Mouse (Mus musculus) intestine, embryonic 16.5 days (tissue): ENCODE results near the gene Mbnl2. TPM values are rescaled to one million over a fixed set of nuclear protein-coding genes. Genes with fewer than 3 reads are reported as not detected.
A peak's percentile ranks its signal among the peaks of the same experiment; 100 is the strongest.

Source experiments
- ATAC-seq: fragments of 200-750 bp; cut with Nextera tagmentation; 2 replicates; pipeline ENCODE4 v1.8.0; 2017; ENCODE audit warnings: moderate TSS enrichment, moderate library complexity
- H3K27ac ChIP-seq: fragments of 300-500 bp; sonication (generic); 2 replicates; pipeline ENCODE4 v1.5.1; 2014; ENCODE audit warnings: mild to moderate bottlenecking, low read length
- H3K27me3 ChIP-seq: fragments of 300-500 bp; sonication (generic); replicated peaks from 2 replicates; pipeline ENCODE4 v1.6.1; 2014; ENCODE audit warnings: low read length, control low read depth, mixed read lengths; ENCODE audit not compliant: control insufficient read depth, insufficient read depth
- H3K36me3 ChIP-seq: fragments of 300-500 bp; sonication (generic); 2 replicates; pipeline ENCODE4 v1.6.1; 2014; ENCODE audit warnings: low read length, control low read depth; ENCODE audit not compliant: control insufficient read depth, insufficient read depth
- H3K4me1 ChIP-seq: fragments of 300-500 bp; sonication (generic); 2 replicates; pipeline ENCODE4 v1.6.1; 2014; ENCODE audit warnings: low read length, control low read depth, mixed read lengths; ENCODE audit not compliant: control insufficient read depth, insufficient read depth
- H3K4me2 ChIP-seq: fragments of 300-500 bp; sonication (generic); 2 replicates; pipeline ENCODE4 v1.6.1; 2014; ENCODE audit warnings: low read depth, low read length, control low read depth
- H3K4me3 ChIP-seq: fragments of 300-500 bp; sonication (generic); 2 replicates; pipeline ENCODE4 v1.5.1; 2014; ENCODE audit warnings: mild to moderate bottlenecking, low read length
- H3K9ac ChIP-seq: fragments of 300-500 bp; sonication (generic); 2 replicates; pipeline ENCODE4 v1.6.1; 2014; ENCODE audit warnings: low read depth, low read length
- H3K9me3 ChIP-seq: fragments of 300-500 bp; sonication (generic); 2 replicates; pipeline ENCODE4 v1.6.1; 2016; ENCODE audit warnings: low read length, control low read depth; ENCODE audit not compliant: control insufficient read depth
- WGBS: fragments of 180-500 bp; shearing (Covaris S2); extraction: QIAGEN DNeasy Blood & Tissue Kit; methylation state at CpG from one replicate; pipeline ENCODE4 v1.1.7; 2014; 5-methylcytosine and 5-hydroxymethylcytosine counted together
- polyA plus RNA-seq: library from polyadenylated mRNA; unstranded; fragments of >200 nt; fragmentation: Nextera tagmentation; extraction: Ambion mirVana; gene quantifications from 2 replicates; pipeline ENCODE4 v1.2.1, GENCODE M21; 2015

The Mbnl2 gene
- polyA plus RNA-seq, 1 experiment from 2014 or later = 114 TPM

DNA sequence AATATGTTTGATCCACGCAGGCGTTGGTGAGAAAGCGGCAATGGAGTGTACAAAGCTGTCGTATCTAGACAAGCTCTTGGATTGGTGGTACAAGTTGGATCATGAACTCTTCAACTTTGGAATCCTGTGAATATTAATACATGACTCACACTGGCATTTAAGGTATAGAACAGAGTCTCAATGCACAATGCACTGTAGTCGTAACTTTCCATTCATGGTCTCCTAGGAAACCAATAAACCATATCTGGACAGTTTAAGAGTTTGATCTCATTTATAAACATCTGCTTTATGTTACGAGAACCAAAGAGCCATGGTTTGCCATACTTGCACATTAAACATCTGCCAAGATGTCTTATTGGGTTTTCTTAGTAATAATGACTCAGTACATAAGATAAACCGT is 66.9 kb downstream of the Mbnl2 start:
- ATAC-seq = peak; percentile 15; the same call in 1 of the 2 replicates

DNA sequence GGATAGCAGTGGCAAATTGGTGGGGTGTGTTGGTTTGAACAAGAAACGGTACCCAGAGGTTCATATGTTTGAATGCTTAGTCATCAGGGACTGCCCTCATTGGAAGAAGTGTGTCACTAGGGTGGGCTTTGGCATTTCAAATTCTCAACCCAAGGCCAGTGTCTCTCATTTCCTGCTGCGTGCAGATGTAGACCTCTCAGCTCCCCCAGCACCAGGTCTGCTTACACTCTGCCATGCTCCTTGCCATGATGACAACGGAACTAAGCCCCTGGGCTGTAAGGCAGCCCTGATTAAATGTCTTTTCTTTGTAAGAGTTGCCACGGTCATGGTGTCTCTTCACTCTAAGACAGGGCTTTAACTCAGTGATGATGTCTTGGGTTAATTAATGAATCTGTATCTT is 69.2 kb downstream of the Mbnl2 start:
- Histone ChIP-seq H3K4me2 (no peak overlapping the region), H3K4me3 (no peak overlapping the region), H3K27ac (no peak overlapping the region), H3K9ac (no peak overlapping the region), H3K36me3 (peaks cover 9% of the 10 kb centered on the region), H3K27me3 (no peaks in the 10 kb centered on the region), H3K4me1 (peaks cover 18% of the 10 kb centered on the region), H3K9me3 (peaks cover 5% of the 10 kb centered on the region; the same call in 1 of the 2 replicates)
- ATAC-seq = no peak
- WGBS = 95% methylated on average over 4 of the region's 4 CpGs

More for the DNA sequence above, 66.9 kb downstream of the Mbnl2 start:
- Histone ChIP-seq H3K4me3 (no peak overlapping the region), H3K4me2 (no peak overlapping the region), H3K9me3 (peaks cover 5% of the 10 kb centered on the region; the same call in 1 of the 2 replicates), H3K36me3 (peaks cover 9% of the 10 kb centered on the region), H3K4me1 (peaks cover 24% of the 10 kb centered on the region), H3K27ac (peak overlapping the region; percentile 34; the same call in 1 of the 2 replicates), H3K27me3 (no peaks in the 10 kb centered on the region), H3K9ac (no peak overlapping the region)
- WGBS = 58% methylated on average over 7 of the region's 7 CpGs

DNA sequence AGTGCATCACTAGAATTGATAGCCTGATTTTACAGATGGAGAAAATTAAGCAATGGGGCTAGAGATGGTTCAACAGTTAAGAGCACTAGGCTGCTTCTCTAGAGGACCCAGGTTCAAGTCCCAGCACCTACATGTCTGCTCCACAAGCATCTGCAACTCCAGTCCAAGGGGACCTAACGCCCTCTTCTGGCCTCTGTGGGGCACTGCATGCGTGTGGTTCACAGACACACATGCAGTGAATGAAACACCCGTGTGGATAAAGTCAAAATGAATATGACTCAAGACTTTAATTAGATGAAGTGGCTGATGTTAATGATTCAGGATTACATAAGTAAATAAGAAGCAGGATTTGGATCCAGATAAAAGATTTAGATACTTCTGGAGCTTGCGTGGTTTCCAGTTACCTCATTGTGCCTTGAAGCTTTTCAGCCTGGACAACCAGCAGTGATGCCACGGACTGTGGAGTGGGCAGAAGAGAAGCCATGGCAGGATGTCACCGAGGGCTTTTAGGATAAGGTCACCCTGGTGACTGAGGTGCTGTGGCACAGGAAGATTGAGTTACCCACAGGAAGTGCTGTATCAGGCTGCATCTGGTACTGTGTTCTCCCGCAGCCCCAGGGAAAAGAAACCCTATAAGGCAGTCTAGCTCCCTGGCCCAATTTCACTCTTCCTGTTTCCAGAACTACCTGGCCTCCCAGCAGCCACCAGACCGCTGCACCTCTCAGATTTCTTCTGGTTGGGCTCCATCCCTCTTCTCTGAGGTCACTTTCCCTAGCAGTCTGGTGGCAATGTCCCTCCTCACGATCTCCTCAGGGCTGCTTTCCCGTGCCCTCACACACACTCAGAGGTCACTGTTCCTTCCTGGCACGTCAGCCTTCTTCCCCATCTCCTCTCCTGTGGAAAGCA is 72.2 kb downstream of the Mbnl2 start:
- peaks cover 9% of the 10 kb centered on the region for H3K36me3 ChIP-seq
- H3K27ac ChIP-seq = no peak overlapping the region
- H3K4me2 ChIP-seq = no peak overlapping the region
- H3K4me1 ChIP-seq = peaks cover 11% of the 10 kb centered on the region
- no peaks in the 10 kb centered on the region for H3K27me3 ChIP-seq
- peaks cover 5% of the 10 kb centered on the region; the same call in 1 of the 2 replicates for H3K9me3 ChIP-seq
- ATAC-seq = no peak
- no peak overlapping the region for H3K4me3 ChIP-seq
- 73% methylated on average over 11 of the region's 11 CpGs for WGBS
- no peak overlapping the region for H3K9ac ChIP-seq

DNA sequence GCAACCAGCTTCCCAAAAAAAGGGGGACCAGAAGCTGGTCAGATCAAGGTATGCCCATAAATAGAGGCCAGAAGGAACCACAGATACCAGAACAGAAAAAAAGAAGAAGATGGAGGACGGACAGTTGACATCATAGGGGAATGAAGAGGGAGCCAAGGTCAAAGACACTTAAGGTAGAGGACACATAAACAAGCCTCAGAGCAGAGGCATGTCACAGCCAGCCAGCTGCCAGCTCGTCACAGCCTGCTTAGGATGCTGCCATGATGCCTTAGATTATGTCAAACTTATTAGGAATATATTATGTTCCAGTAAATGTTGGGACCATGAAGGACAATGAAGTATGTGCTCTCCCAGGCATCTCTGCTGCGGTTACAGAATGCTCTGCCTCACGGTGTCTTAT is 73.9 kb downstream of the Mbnl2 start:
- 89% methylated on average over 4 of the region's 4 CpGs for WGBS
- Histone ChIP-seq H3K4me3 (no peak overlapping the region), H3K4me2 (no peak overlapping the region), H3K4me1 (peaks cover 21% of the 10 kb centered on the region), H3K36me3 (peaks cover 9% of the 10 kb centered on the region), H3K9me3 (peaks cover 5% of the 10 kb centered on the region; the same call in 1 of the 2 replicates), H3K27me3 (no peaks in the 10 kb centered on the region), H3K9ac (no peak overlapping the region), H3K27ac (no peak overlapping the region)
- ATAC-seq = no peak

DNA sequence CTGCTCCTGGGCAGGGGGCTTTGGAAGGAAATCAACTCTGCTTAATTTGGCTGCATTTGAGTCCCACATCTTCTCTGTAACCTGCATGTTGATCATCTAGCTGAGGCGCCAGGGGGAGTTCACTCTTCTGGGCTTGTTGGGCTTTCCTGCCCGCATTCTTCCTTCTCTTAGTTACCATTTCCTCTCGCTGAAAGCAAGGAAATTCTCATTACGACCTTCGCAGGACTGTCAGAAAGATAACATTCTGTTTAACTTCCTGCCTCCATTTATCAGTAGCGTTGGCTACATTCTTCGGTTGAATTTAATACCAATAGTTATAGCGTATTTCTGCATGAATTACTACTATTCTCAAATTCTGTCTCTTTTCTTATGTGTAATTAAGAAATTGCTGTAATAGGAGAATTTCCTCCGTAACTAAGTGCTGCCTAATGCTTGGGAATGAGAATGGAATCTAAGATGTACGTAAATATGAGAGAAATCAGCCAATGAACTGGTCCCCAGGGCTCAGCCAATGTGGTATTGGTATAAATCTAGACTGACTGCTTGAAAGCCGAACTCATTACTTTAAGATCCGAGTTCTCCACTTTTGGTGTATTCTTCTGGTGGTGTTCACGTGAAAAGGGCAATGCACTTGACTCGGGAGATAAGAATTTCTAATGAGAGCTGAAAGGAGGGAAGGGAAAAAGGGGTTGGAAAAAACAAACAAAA is 76.8 kb downstream of the Mbnl2 start:
- H3K9me3 ChIP-seq = no peaks in the 10 kb centered on the region
- no peak overlapping the region for H3K4me2 ChIP-seq
- H3K9ac ChIP-seq = no peak overlapping the region
- H3K36me3 ChIP-seq = no peaks in the 10 kb centered on the region; the same call in 1 of the 2 replicates
- H3K4me3 ChIP-seq = no peak overlapping the region
- no peak overlapping the region for H3K27ac ChIP-seq
- peaks cover 38% of the 10 kb centered on the region for H3K4me1 ChIP-seq
- no peaks in the 10 kb centered on the region for H3K27me3 ChIP-seq
- no peak for ATAC-seq
- WGBS = 49% methylated on average over 14 of the region's 14 CpGs

DNA sequence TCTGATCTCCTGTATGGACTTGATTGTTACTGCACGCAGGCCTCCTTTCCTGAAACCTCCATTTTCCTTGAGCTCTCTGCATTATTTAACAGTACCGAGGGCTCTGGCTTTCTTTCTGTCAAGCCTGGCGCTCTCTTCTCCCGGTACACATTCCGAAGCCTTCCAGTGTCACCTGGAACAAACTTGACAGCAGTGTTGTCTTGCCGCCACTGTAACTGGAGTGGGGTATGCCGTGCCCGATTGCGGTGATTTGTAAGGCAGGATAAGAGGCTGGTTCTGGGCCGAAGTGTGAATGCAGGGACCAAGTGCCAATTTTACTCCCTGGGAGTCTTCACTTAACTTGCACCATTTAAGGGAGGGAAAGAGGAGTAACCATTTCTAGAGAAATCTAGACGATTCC is 77.7 kb downstream of the Mbnl2 start:
- no peak overlapping the region for H3K27ac ChIP-seq
- ATAC-seq = no peak
- no peak overlapping the region for H3K9ac ChIP-seq
- 65% methylated on average over 11 of the region's 11 CpGs for WGBS
- peaks cover 38% of the 10 kb centered on the region for H3K4me1 ChIP-seq
- H3K36me3 ChIP-seq = no peaks in the 10 kb centered on the region; the same call in 1 of the 2 replicates
- H3K4me2 ChIP-seq = no peak overlapping the region
- no peaks in the 10 kb centered on the region for H3K9me3 ChIP-seq
- H3K27me3 ChIP-seq = no peaks in the 10 kb centered on the region
- H3K4me3 ChIP-seq = no peak overlapping the region

DNA sequence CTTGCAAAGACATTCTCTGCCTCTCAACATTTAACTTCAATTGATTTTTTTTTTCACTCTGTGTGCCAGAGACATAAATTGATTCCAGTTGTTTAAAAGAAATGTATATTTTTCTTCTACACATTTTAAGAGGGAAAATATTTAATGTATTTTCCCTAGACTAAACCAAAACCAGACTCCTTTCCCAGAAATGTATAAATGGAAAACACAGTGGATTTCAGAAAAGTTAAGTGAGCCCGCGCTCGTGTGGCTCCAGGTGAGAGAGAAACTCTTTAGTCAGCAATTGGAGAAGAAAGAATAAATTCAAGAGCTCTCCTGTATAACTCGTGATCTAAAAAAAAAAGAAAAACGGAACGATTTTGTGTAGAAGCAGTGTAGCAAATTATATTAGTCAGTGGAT is 79.1 kb downstream of the Mbnl2 start:
- Histone ChIP-seq H3K9me3 (no peaks in the 10 kb centered on the region), H3K27me3 (no peaks in the 10 kb centered on the region), H3K36me3 (no peaks in the 10 kb centered on the region), H3K27ac (peak overlapping the region; percentile 61), H3K9ac (no peak overlapping the region), H3K4me3 (no peak overlapping the region), H3K4me2 (no peak overlapping the region), H3K4me1 (peaks cover 38% of the 10 kb centered on the region)
- 49% methylated on average over 6 of the region's 6 CpGs for WGBS
- no peak for ATAC-seq

DNA sequence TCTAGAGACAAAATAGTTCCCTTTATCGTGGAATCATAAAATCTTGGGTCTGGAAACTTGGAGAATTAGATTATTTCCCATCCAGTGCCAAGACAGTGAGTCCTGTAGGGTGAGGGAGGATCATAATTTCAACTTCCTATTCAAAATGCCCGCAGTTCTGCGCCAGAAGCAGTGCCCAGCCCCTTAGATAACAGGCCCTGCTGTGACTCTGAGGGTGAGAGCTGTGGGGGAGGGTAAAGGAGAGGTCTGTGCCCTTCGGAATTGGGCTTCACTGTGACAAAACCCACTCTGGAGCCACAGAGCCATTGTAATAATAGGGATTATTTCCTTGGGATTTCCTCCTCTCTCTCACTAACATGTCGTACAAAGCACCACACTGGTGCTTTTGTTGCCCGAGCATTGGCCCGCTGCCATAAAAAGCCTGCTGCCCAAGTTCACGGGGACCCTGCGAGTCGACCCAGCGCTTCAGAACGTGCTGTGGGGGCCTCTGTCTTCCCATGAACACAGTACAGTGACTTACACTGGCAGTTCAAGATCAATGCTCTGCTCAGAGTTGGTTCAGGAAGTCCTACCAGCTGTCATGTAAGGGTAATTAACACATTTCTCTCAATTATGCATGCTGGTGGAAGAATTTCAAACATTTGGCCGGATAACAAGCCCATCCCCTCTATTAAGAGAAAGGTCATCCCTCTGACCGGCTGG is 79.7 kb downstream of the Mbnl2 start:
- Histone ChIP-seq H3K9ac (no peak overlapping the region), H3K4me2 (no peak overlapping the region), H3K4me1 (peaks cover 38% of the 10 kb centered on the region), H3K27ac (peak overlapping the region; percentile 82), H3K4me3 (no peak overlapping the region), H3K9me3 (no peaks in the 10 kb centered on the region), H3K27me3 (no peaks in the 10 kb centered on the region), H3K36me3 (no peaks in the 10 kb centered on the region)
- WGBS = 13% methylated on average over 14 of the region's 14 CpGs
- ATAC-seq = peak; percentile 76
